Mouse (Mus musculus): ENCODE data around the gene Rab38. TPM values are rescaled to one million over a fixed set of nuclear protein-coding genes. Genes with fewer than 3 reads are reported as not detected.

Gene Rab38
- polyA plus RNA-seq, 1 experiment = 0.31 TPM

DNA sequence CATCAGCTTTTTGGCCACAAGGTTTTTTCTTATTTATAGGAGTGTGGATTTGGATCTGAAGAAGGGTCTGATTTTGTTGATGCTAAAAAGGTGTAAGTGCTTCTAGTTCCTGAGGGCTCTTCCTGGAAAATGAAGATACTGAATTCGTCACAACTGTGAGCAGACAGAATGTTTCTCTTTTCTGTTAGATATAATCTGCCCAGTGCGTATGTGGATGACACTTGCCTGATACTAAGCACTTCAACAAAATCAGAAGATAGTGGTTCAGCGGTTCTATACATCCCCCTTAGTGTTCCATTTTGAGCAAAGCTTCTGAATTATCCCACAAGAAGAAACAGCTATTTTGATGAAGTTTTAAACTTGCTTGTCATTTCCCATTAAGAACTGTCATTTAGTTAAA is 2.6 kb upstream of the Rab38 start:
- H3K4me1 ChIP-seq (ENCODE audit: control insufficient read depth, insufficient read depth, low read length) = no peaks in the 10 kb centered on the region
- H3K27ac ChIP-seq (ENCODE audit: insufficient read depth, low read length) = no peak overlapping the region
- no peak overlapping the region for H3K4me3 ChIP-seq (replicated peaks; ENCODE audit: insufficient read depth, low read depth, low read length)
- no peak for DNase-seq
- WGBS = 94% methylated on average over 3 of the region's 3 CpGs
- TF ChIP-seq CTCF (IDR thresholded peaks at IDR 0.05; ENCODE audit: borderline replicate concordance, insufficient read depth, low read depth, low read length) (no peak), POLR2A (IDR thresholded peaks at IDR 0.05; ENCODE audit: borderline replicate concordance, insufficient read depth, low read length) (no peak)
- no peaks in the 10 kb centered on the region; the same call in 1 of the 2 replicates for H3K27me3 ChIP-seq (ENCODE audit: control insufficient read depth, insufficient read depth, low read length)

DNA sequence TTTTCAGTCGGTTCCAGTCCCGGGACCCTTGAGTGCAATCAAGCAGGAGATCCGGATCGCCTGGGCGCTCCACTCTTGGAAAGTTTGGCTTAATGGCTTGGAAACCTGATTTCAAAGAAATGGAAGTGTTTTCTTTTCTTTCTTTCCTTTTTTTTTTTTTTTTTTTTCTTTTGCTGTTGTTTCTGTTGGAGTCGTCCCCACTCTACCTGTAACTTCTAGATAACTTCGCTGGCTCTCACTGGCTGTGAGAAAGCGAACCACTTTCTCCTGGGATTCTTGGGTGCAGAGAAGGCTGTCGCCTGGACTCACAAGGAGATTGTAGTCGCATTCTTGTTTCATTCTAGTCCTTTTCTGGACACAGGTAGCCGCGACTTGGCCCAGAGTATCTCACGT is 615 bp downstream of the Rab38 start:
- Histone ChIP-seq H3K27ac (ENCODE audit: insufficient read depth, low read length) (no peak overlapping the region), H3K4me1 (ENCODE audit: control insufficient read depth, insufficient read depth, low read length) (no peaks in the 10 kb centered on the region), H3K27me3 (ENCODE audit: control insufficient read depth, insufficient read depth, low read length) (no peaks in the 10 kb centered on the region; the same call in 1 of the 2 replicates), H3K4me3 (replicated peaks; ENCODE audit: insufficient read depth, low read depth, low read length) (no peak overlapping the region)
- WGBS = 14% methylated on average over 13 of the region's 13 CpGs
- TF ChIP-seq POLR2A (IDR thresholded peaks at IDR 0.05; ENCODE audit: borderline replicate concordance, insufficient read depth, low read length) (no peak), CTCF (IDR thresholded peaks at IDR 0.05; ENCODE audit: borderline replicate concordance, insufficient read depth, low read depth, low read length) (no peak)
- DNase-seq = no peak

DNA sequence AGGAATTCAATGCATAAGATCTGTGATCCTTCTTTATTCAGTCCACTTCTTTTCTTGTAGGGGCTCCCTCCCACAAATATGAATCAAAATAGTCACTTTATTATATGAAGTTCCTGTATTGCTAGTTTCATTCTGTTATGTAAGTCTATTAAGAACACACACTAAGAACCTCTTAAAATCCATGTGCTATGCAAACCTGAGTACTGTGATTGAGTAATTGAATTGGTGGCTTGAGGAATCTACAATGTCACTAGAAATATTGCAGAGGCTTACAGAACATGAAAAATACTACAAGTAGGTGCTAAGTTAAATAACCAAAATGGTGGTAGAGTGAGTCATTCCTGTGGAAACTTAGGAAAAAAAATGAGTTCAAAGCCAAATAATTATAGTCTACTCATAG is 10.2 kb downstream of the Rab38 start:
- H3K27me3 ChIP-seq (ENCODE audit: control insufficient read depth, insufficient read depth, low read length) = no peaks in the 10 kb centered on the region
- H3K4me3 ChIP-seq (replicated peaks; ENCODE audit: insufficient read depth, low read depth, low read length) = no peak overlapping the region
- no peak overlapping the region for H3K27ac ChIP-seq (ENCODE audit: insufficient read depth, low read length)
- DNase-seq = no peak
- no peak for TF ChIP-seq CTCF (IDR thresholded peaks at IDR 0.05; ENCODE audit: borderline replicate concordance, insufficient read depth, low read depth, low read length)
- TF ChIP-seq POLR2A (IDR thresholded peaks at IDR 0.05; ENCODE audit: borderline replicate concordance, insufficient read depth, low read length) = no peak
- H3K4me1 ChIP-seq (ENCODE audit: control insufficient read depth, insufficient read depth, low read length) = no peaks in the 10 kb centered on the region

DNA sequence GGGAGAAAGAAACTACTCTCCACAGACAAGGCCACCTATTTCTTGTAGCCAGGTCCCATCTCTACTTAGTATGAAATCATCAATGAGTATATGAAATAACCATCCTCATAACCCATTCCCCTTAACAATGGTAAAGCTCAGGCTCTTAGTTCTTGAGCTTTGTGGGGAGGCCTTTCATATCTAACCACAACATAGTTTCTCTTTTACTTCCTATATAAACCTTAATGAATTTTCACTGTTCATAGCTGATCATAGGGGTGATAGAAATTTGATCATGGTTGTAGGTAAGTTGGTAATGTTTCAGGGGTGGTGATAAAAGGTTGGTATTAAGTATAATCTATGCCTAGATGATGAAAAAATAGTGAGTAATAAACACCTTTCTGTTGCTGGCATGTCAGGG is 12.6 kb downstream of the Rab38 start:
- no peak for DNase-seq
- TF ChIP-seq POLR2A (IDR thresholded peaks at IDR 0.05; ENCODE audit: borderline replicate concordance, insufficient read depth, low read length) (no peak), CTCF (IDR thresholded peaks at IDR 0.05; ENCODE audit: borderline replicate concordance, insufficient read depth, low read depth, low read length) (no peak)
- Histone ChIP-seq H3K4me1 (ENCODE audit: control insufficient read depth, insufficient read depth, low read length) (no peaks in the 10 kb centered on the region), H3K27me3 (ENCODE audit: control insufficient read depth, insufficient read depth, low read length) (no peaks in the 10 kb centered on the region), H3K4me3 (replicated peaks; ENCODE audit: insufficient read depth, low read depth, low read length) (no peak overlapping the region), H3K27ac (ENCODE audit: insufficient read depth, low read length) (no peak overlapping the region)

DNA sequence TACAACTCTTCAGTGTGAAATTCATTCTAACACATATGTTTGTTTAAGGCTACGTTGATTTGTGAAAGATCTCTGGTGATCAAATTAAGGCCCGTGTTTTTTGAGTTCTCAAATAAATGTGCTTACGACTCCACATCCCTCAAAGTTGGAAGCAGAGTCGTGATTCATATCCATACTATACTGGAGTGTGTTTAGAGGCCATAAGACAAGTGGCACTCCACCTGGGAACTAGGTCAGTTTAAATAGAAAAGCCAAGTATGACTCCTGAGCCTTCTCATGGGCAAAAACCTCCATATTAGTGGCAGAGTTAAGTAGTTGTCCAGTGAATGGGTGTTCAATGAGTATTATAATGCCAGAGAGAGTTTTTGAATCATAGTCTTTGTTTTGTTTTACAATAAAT is 13.4 kb downstream of the Rab38 start:
- WGBS = 87% methylated on average over 4 of the region's 4 CpGs
- DNase-seq = no peak
- no peaks in the 10 kb centered on the region for H3K4me1 ChIP-seq (ENCODE audit: control insufficient read depth, insufficient read depth, low read length)
- TF ChIP-seq CTCF (IDR thresholded peaks at IDR 0.05; ENCODE audit: borderline replicate concordance, insufficient read depth, low read depth, low read length) = no peak
- no peak for TF ChIP-seq POLR2A (IDR thresholded peaks at IDR 0.05; ENCODE audit: borderline replicate concordance, insufficient read depth, low read length)
- no peak overlapping the region for H3K27ac ChIP-seq (ENCODE audit: insufficient read depth, low read length)
- H3K4me3 ChIP-seq (replicated peaks; ENCODE audit: insufficient read depth, low read depth, low read length) = no peak overlapping the region
- H3K27me3 ChIP-seq (ENCODE audit: control insufficient read depth, insufficient read depth, low read length) = no peaks in the 10 kb centered on the region

DNA sequence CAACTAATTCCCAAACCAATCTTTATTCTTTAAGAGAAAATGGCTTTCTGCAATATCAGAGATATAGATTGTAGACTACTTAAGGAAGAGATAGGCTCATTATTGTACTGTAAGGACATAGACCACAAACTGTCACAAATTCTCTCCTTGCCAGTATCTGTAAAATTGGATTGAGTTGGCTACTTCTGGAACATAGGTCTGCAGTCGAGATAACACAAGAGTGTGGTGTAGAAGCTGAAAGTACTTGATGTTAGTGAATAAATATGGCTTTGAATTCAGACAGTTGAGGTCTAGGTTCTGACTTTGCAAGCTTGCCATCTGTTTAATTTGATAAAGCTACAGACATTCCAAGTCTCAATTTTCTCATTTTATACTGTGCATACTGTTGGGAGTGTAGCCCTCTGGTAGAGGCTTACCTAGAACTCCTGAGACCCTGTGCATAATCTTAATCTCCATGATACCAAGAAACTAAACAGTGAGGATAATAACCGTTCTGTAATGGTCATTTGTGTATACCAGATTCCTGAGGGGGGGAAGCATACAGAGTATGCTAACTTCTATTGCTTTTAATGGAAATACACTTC is 15.3 kb downstream of the Rab38 start:
- DNase-seq = no peak
- 74% methylated on average over 2 of the region's 2 CpGs for WGBS

DNA sequence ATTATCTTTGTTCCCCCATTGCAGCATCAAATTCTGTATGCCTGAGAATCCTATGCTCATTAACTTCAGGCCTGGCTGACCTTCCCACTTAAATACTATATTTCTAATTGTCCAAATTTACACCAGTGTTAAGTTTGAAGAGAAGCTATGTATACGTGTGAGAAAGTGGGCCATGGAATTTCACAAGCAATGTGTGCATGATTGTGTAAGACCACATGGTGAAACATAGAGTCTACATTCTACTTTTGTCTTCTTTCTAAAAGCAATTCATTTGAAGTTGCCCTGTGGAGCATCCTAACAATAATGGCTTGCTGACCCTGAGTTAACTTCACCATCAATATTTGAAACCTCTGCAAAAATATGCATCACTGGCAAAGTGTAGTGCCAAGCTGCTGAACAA is 23.2 kb downstream of the Rab38 start:
- no peak overlapping the region for H3K27ac ChIP-seq (ENCODE audit: insufficient read depth, low read length)
- H3K4me1 ChIP-seq (ENCODE audit: control insufficient read depth, insufficient read depth, low read length) = no peaks in the 10 kb centered on the region
- TF ChIP-seq CTCF (IDR thresholded peaks at IDR 0.05; ENCODE audit: borderline replicate concordance, insufficient read depth, low read depth, low read length) (no peak), POLR2A (IDR thresholded peaks at IDR 0.05; ENCODE audit: borderline replicate concordance, insufficient read depth, low read length) (no peak)
- no peak for DNase-seq
- WGBS = 70% methylated on average over 1 of the region's 1 CpGs
- H3K27me3 ChIP-seq (ENCODE audit: control insufficient read depth, insufficient read depth, low read length) = no peaks in the 10 kb centered on the region
- H3K4me3 ChIP-seq (replicated peaks; ENCODE audit: insufficient read depth, low read depth, low read length) = no peak overlapping the region

More for the DNA sequence above, 15.3 kb downstream of the Rab38 start:
- Histone ChIP-seq H3K4me1 (ENCODE audit: control insufficient read depth, insufficient read depth, low read length) (no peaks in the 10 kb centered on the region), H3K27me3 (ENCODE audit: control insufficient read depth, insufficient read depth, low read length) (no peaks in the 10 kb centered on the region), H3K27ac (ENCODE audit: insufficient read depth, low read length) (no peak overlapping the region), H3K4me3 (replicated peaks; ENCODE audit: insufficient read depth, low read depth, low read length) (no peak overlapping the region)
- TF ChIP-seq CTCF (IDR thresholded peaks at IDR 0.05; ENCODE audit: borderline replicate concordance, insufficient read depth, low read depth, low read length) = no peak
- TF ChIP-seq POLR2A (IDR thresholded peaks at IDR 0.05; ENCODE audit: borderline replicate concordance, insufficient read depth, low read length) = no peak

DNA sequence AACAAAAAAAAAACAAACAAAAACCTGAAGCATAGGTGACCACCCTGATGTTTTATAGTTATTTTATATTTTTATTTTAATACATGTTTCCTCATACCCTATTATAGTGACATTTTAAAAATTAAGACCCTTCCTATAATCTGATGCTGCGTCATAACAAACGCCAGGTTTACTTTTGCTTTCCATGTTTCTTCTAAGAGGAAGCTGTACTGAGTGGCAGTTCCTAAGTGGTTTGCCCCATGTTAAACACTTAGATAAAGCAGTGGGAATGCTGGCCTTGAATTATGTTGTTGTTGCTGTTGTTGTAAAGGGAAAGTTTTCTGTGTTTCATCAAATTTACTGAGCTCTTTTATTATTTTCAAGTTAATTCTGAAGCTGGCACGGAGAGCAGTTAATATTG is 27.8 kb downstream of the Rab38 start:
- TF ChIP-seq CTCF (IDR thresholded peaks at IDR 0.05; ENCODE audit: borderline replicate concordance, insufficient read depth, low read depth, low read length) = no peak
- TF ChIP-seq POLR2A (IDR thresholded peaks at IDR 0.05; ENCODE audit: borderline replicate concordance, insufficient read depth, low read length) = no peak
- H3K4me1 ChIP-seq (ENCODE audit: control insufficient read depth, insufficient read depth, low read length) = no peaks in the 10 kb centered on the region
- H3K4me3 ChIP-seq (replicated peaks; ENCODE audit: insufficient read depth, low read depth, low read length) = no peak overlapping the region
- DNase-seq = no peak
- no peaks in the 10 kb centered on the region for H3K27me3 ChIP-seq (ENCODE audit: control insufficient read depth, insufficient read depth, low read length)
- 88% methylated on average over 3 of the region's 3 CpGs for WGBS
- no peak overlapping the region for H3K27ac ChIP-seq (ENCODE audit: insufficient read depth, low read length)
